Comparison of ENCODE assay signal across 16 mouse cellular contexts in genomic region chr6:91582338-91582737, GRCm38 (mm10).
DNase-seq lines count a peak whose midpoint lies in the region; ATAC-seq lines count a peak whose summit lies in the region.
"Had no signal": no experiment of that assay in that cellular context is flagged by ENCODE, and none has a peak within 500 bp of the region (broad histone marks: within the 10 kb centered on the region; RNA-seq: fewer than 3 reads in every experiment).

No protein-coding gene starts in this region.

- WGBS in kidney, embryonic 15.5 days = 85% methylated on average over 5 of the region's 5 CpGs
- WGBS in midbrain, embryonic 16.5 days = 81% methylated on average over 5 of the region's 5 CpGs
- WGBS in limb, embryonic 10.5 days = 94% methylated on average over 5 of the region's 5 CpGs

- 0 out of 2 replicates have a peak, but pooled peaks cover 3% of the 10 kb centered on the region for H3K4me1 ChIP-seq in kidney, embryonic 15.5 days
- no peaks in the 10 kb centered on the region for H3K4me1 ChIP-seq in midbrain, embryonic 16.5 days (ENCODE audit: control insufficient read depth, insufficient read depth, low read length)
- no peaks in the 10 kb centered on the region for H3K4me1 ChIP-seq in limb, embryonic 10.5 days

- no peak overlapping the region for H3K4me2 ChIP-seq in kidney, embryonic 15.5 days
- H3K4me2 ChIP-seq in midbrain, embryonic 16.5 days (ENCODE audit: low read length) = no peak overlapping the region
- H3K4me2 ChIP-seq: liver, embryonic 11.5 days had no signal

- H3K4me3 ChIP-seq in kidney, embryonic 15.5 days (replicated peaks) = no peak overlapping the region
- no peak overlapping the region for H3K4me3 ChIP-seq in midbrain, embryonic 16.5 days (ENCODE audit: low read depth, low read length)
- no peak overlapping the region for H3K4me3 ChIP-seq in limb, embryonic 10.5 days
- H3K4me3 ChIP-seq: embryonic facial prominence, embryonic 10.5 days; heart, embryonic 10.5 days; hindbrain, embryonic 10.5 days; megakaryocyte, embryonic 14.5 days had no signal

- H3K9ac ChIP-seq in kidney, embryonic 15.5 days = no peak overlapping the region
- no peak overlapping the region for H3K9ac ChIP-seq in midbrain, embryonic 16.5 days (ENCODE audit: low read depth, low read length)

- H3K27ac ChIP-seq in kidney, embryonic 15.5 days = no peak overlapping the region
- no peak overlapping the region for H3K27ac ChIP-seq in midbrain, embryonic 16.5 days (ENCODE audit: low read length)
- no peak overlapping the region for H3K27ac ChIP-seq in limb, embryonic 10.5 days
- H3K27ac ChIP-seq: embryonic facial prominence, embryonic 10.5 days; heart, embryonic 10.5 days; hindbrain, embryonic 10.5 days had no signal

- intact Hi-C loops in gastrocnemius, postnatal 36 days (cut with DNase I) = no loop called here

- DNase-seq in gastrocnemius, adult 18-20 months (ENCODE audit: low spot score) = peak; percentile 72
- no peak for DNase-seq in gastrocnemius, postnatal 36 days
- DNase-seq in kidney, adult 9 months = peak; percentile 87
- DNase-seq in adipocyte (ENCODE audit: low spot score) = peak; percentile 100
- peak; percentile 90 for DNase-seq in lung, postnatal 25 days (ENCODE audit: low spot score)
- DNase-seq in limb, embryonic 10.5 days (ENCODE audit: low spot score) = no peak
- DNase-seq: cerebellum, postnatal 10 days; right cerebral cortex, adult 18-20 months had no signal

- no peak for ATAC-seq in kidney, embryonic 15.5 days (replicated peaks; ENCODE audit: low FRiP score)
- ATAC-seq in midbrain, embryonic 16.5 days = no peak
- ATAC-seq: inflammation-experienced regulatory T-cells, adult 6 months had no signal

- no peaks in the 10 kb centered on the region for H3K36me3 ChIP-seq in kidney, embryonic 15.5 days
- H3K36me3 ChIP-seq in midbrain, embryonic 16.5 days (ENCODE audit: control insufficient read depth, insufficient read depth, low read length) = no peaks in the 10 kb centered on the region
- no peaks in the 10 kb centered on the region for H3K36me3 ChIP-seq in limb, embryonic 10.5 days
- H3K36me3 ChIP-seq: embryonic facial prominence, embryonic 10.5 days; heart, embryonic 10.5 days; hindbrain, embryonic 10.5 days had no signal

- no peaks in the 10 kb centered on the region for H3K27me3 ChIP-seq in kidney, embryonic 15.5 days
- no peaks in the 10 kb centered on the region for H3K27me3 ChIP-seq in midbrain, embryonic 16.5 days (ENCODE audit: control insufficient read depth, insufficient read depth, low read depth, low read length)
- H3K27me3 ChIP-seq in limb, embryonic 10.5 days (ENCODE audit: low read depth, poor library complexity, severe bottlenecking) = no peaks in the 10 kb centered on the region

- no peaks in the 10 kb centered on the region for H3K9me3 ChIP-seq in kidney, embryonic 15.5 days (replicated peaks)
- no peaks in the 10 kb centered on the region for H3K9me3 ChIP-seq in midbrain, embryonic 16.5 days (replicated peaks; ENCODE audit: control insufficient read depth, low read length, poor library complexity, severe bottlenecking)
- no peaks in the 10 kb centered on the region for H3K9me3 ChIP-seq in limb, embryonic 10.5 days (replicated peaks)
- H3K9me3 ChIP-seq: embryonic facial prominence, embryonic 10.5 days; heart, embryonic 10.5 days; hindbrain, embryonic 10.5 days; megakaryocyte, embryonic 14.5 days had no signal

Comparison
In these comparisons a context has a peak if more than half of its experiments do, and no peak if none do; other contexts are left out.
1. DNase-seq: peak in gastrocnemius, adult 18-20 months (single experiment), kidney, adult 9 months (single experiment), adipocyte (single experiment) and lung, postnatal 25 days (single experiment); none in gastrocnemius, postnatal 36 days (0 of 2) and limb, embryonic 10.5 days (single experiment).